Mouse (Mus musculus) gastrocnemius, adult 8-10 months (tissue): ENCODE results near the gene Hoxd8. TPM values are rescaled to one million over a fixed set of nuclear protein-coding genes. Genes with fewer than 3 reads are reported as not detected.

Experiments used
- DNase-seq, 2 experiments: peaks; one replicate each; pipeline ENCODE4 v3.0.0; 2022; ENCODE audit warnings: low spot score in 2 of 2
- microRNA-seq: library from miRNA; unstranded; fragments of <30 nt; microRNA quantifications from one replicate; pipeline ENCODE4 v1.2.0, GENCODE M21; 2022
- total RNA-seq, 4 experiments: library from RNA; stranded (reverse); gene quantifications; 2 replicates each; pipeline ENCODE4 v1.2.4; 2022

Hoxd8 gene
- total RNA-seq, 4 experiments from 2014 or later: 46.8 to 53.5 (median 51.3) TPM

GRCm38 (mm10) chr2:74749337-74750121 lies 45.1 kb downstream of the Hoxd8 start:
- no peak for DNase-seq

DNA sequence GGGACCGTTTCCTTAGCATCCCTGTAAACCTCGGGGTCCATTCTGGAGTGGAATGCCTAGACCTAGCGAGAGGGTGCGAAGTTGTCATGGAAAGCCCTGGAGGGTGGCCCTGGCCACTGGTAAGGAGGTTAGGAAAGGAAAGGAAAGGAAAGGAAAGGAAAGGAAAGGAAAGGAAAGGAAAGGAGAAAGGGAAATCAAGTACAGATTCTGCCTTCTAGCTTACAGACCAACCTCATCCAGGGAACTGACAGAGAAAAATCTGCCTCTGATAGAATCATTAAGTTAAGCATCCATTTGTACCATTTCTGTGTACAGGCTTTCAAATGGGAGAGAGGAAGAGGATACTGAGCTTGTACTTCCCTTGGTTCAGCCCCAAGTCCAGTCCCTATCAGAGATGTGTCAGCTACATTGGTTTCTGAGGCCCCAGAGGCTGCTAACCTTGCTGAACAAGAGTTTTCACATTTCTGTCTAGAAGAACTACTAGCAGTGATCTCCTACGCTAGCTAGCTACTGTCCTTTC lies 46.4 kb downstream of the Hoxd8 start:
- DNase-seq: no peak

DNA sequence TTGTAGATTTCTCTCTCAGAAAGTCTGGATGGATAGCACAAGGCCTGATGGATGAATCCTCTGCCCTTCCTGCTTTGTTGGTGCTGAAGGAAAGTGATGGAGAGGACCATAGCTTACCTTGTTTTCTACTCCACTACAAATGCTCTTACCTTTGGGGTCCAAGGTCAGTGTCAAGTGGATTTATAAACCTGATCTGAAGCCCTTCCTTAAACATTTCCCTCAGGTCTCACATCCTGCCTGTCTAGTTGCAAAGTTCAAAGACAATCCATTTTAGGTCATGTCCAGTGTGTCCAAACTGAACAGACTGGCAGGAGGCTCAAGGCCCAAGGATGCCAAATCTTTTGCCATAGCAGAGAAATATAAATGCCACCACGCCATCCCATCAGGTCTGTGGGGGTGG lies 47.4 kb downstream of the Hoxd8 start:
- no peak for DNase-seq

DNA sequence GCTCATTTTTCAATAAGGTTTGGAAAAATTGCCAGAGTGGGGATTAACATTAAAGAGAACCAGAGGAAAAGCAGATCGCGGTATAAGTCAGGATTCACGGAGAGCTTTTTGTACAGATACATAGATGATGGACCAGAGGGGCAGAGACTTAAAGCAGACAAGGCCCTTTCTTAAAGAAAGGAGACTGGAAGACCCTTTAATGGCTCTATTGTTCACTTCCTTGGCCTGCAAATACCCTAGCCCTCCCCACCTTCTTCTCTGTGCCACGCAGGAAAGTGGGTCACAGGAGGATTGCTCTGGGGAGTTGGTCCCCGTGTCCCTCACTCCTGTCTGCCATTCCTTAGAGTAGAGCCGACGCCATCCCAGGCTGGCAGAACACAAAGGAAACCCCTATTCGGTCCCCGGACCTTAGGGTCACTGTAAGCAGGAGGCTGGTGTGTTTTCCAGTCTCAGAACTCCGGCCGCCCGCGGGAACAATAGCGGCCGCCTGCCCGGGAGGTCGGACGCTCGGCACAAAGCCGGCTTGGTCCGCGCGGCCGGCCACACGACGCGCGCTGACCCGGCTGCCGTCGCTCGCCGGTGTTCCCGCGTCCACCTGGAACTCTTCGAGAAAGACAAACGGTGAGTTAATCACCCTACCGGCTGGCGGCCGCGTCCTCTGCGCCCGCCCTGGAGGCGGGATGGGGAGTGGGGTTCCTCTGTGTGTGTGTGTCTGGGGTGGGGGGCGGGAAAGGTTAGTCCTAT lies 48.2 kb downstream of the Hoxd8 start:
- DNase-seq: no peak

- no peak for DNase-seq
These were observed 48.7 kb downstream of the Hoxd8 start for GRCm38 (mm10) chr2:74753175-74753523.

- no peak for DNase-seq
These were observed 49.3 kb downstream of the Hoxd8 start for GRCm38 (mm10) chr2:74753711-74754110.

Small RNA genes lying within 50 kb of the gene (microRNA-seq; reads per million reads assigned to microRNA genes)
- not detected for gene Gm44463
- 27,469 reads per million, percentile 95 among the genes with 10 or more reads in this experiment for gene Mir10b

Other genes starting within 250 kb of the Hoxd8 start
- gene Lnpk, start 125.2 kb upstream of the Hoxd8 start, total RNA-seq: 10 to 100 TPM; 53.3 to 59.6 (median 56.5) TPM
- gene Evx2, start 45.1 kb upstream of the Hoxd8 start, total RNA-seq: not detected
- gene Hoxd13, start 36.3 kb upstream of the Hoxd8 start, total RNA-seq: not detected
- not detected for gene Hoxd12, start 29.6 kb upstream of the Hoxd8 start, total RNA-seq
- gene Hoxd11, start 25.1 kb upstream of the Hoxd8 start, total RNA-seq: not detected
- gene Hoxd10, start 12.7 kb upstream of the Hoxd8 start, total RNA-seq: 1 to 10 TPM; 6.1 to 8.5 (median 7.6) TPM
- gene Hoxd9, start 6.9 kb upstream of the Hoxd8 start, total RNA-seq: 10 to 100 TPM; 22.6 to 27.5 (median 23.7) TPM
- under 1 TPM in 2 of 4 experiments, not detected in 2; 0.17 to 0.29 TPM for gene Hoxd3, start 7.3 kb downstream of the Hoxd8 start, total RNA-seq
- 1 to 10 TPM; 1.1 to 1.9 (median 1.5) TPM for gene Hoxd4, start 7.3 kb downstream of the Hoxd8 start, total RNA-seq
- under 1 TPM in 1 of 4 experiments, not detected in 3; 0.31 TPM for gene Gm28230, start 22.1 kb downstream of the Hoxd8 start, total RNA-seq
- gene Hoxd1, start 58.4 kb downstream of the Hoxd8 start, total RNA-seq: not detected
- gene Mtx2, start 121.2 kb downstream of the Hoxd8 start, total RNA-seq: 10 to 100 TPM; 25.7 to 33.2 (median 27.7) TPM